Mouse (Mus musculus): ENCODE results near the gene Hhat.

- TF ChIP-seq CTCF (conservative IDR thresholded peaks at IDR 0.05; ENCODE audit: low read length) (no peak), NANOG (IDR thresholded peaks at IDR 0.05; ENCODE audit: borderline replicate concordance, low read length) (no peak)
These were observed 149.2 kb downstream of the Hhat start for GRCm38 (mm10) chr1:192621843-192622242.

Data from E14TG2a.4 (cell line).